Mouse (Mus musculus) heart, embryonic 13.5 days (tissue): Measurements from ENCODE around the gene AI182371. TPM values are rescaled to one million over a fixed set of nuclear protein-coding genes. Genes with fewer than 3 reads are reported as not detected.

Experiments
- ATAC-seq: fragments of 200-750 bp; cut with Nextera tagmentation; 2 replicates; pipeline ENCODE4 v1.8.0; 2017; ENCODE audit warnings: moderate TSS enrichment; ENCODE audit not compliant: insufficient number of reproducible peaks, low FRiP score, low TSS enrichment; ENCODE audit errors: extremely low read depth
- H3K27ac ChIP-seq: fragments of 300-500 bp; sonication (generic); replicated peaks from 2 replicates; pipeline ENCODE4 v1.5.1; 2015; ENCODE audit warnings: moderate library complexity, mild to moderate bottlenecking, inconsistent platforms
- H3K27me3 ChIP-seq: fragments of 300-500 bp; sonication (generic); replicated peaks from 2 replicates; pipeline ENCODE4 v1.6.1; 2015; ENCODE audit warnings: mild to moderate bottlenecking, inconsistent platforms
- H3K36me3 ChIP-seq: fragments of 300-500 bp; sonication (generic); 2 replicates; pipeline ENCODE4 v1.6.1; 2015; ENCODE audit warnings: mild to moderate bottlenecking, inconsistent platforms
- H3K4me1 ChIP-seq: fragments of 300-500 bp; sonication (generic); 2 replicates; pipeline ENCODE4 v1.6.1; 2015; ENCODE audit warnings: inconsistent platforms
- H3K4me2 ChIP-seq: fragments of 300-500 bp; sonication (generic); 2 replicates; pipeline ENCODE4 v1.6.1; 2015; ENCODE audit warnings: inconsistent platforms, mild to moderate bottlenecking, moderate library complexity
- H3K4me3 ChIP-seq: fragments of 300-500 bp; sonication (generic); 2 replicates; pipeline ENCODE4 v1.5.1; 2015; ENCODE audit warnings: moderate library complexity, mild to moderate bottlenecking, inconsistent platforms
- H3K9ac ChIP-seq: fragments of 300-500 bp; sonication (generic); 2 replicates; pipeline ENCODE4 v1.6.1; 2015; ENCODE audit warnings: inconsistent platforms, mild to moderate bottlenecking, moderate library complexity
- H3K9me3 ChIP-seq: fragments of 300-500 bp; sonication (generic); 2 replicates; pipeline ENCODE4 v1.6.1; 2016; ENCODE audit warnings: inconsistent platforms
- WGBS: fragments of 180-500 bp; shearing (Covaris S2); methylation state at CpG from one replicate; pipeline ENCODE4 v1.1.7; 2015; ENCODE audit warnings: mixed read lengths; 5-methylcytosine and 5-hydroxymethylcytosine counted together
- polyA plus RNA-seq: library from polyadenylated mRNA; unstranded; fragments of >200 nt; fragmentation: Nextera tagmentation; extraction: Ambion mirVana; gene quantifications from 2 replicates; pipeline ENCODE4 v1.2.1, GENCODE M21; 2015

AI182371 gene
- polyA plus RNA-seq, 1 experiment from 2014 or later: 0.35 TPM

DNA sequence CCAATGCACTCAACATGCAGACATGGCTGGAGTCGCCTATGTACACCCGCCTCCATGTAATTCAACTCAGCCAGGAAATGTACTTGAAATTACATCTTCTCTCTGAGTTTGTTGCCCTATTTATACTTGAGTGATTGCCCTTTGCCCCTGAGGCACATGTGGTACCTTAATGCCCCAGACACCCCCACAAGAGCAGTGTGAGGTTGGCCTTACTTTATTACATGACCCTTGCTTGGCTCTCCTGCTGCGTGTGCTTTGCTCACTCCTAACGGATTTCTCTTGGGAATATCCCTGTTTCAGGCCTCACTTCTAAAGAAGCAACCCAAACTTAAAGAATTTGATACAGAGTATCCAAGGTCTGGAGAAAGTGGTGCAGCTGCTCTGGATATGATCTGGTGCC is 31.1 kb downstream of the AI182371 start:
- H3K4me2 ChIP-seq: no peak overlapping the region
- ATAC-seq: no peak
- H3K27me3 ChIP-seq: no peaks in the 10 kb centered on the region
- peaks cover 5% of the 10 kb centered on the region; the same call in 1 of the 2 replicates for H3K9me3 ChIP-seq
- WGBS: 75% methylated on average over 4 of the region's 4 CpGs
- no peak overlapping the region for H3K4me3 ChIP-seq
- H3K27ac ChIP-seq: no peak overlapping the region
- no peaks in the 10 kb centered on the region for H3K4me1 ChIP-seq
- no peaks in the 10 kb centered on the region for H3K36me3 ChIP-seq
- H3K9ac ChIP-seq: no peak overlapping the region

DNA sequence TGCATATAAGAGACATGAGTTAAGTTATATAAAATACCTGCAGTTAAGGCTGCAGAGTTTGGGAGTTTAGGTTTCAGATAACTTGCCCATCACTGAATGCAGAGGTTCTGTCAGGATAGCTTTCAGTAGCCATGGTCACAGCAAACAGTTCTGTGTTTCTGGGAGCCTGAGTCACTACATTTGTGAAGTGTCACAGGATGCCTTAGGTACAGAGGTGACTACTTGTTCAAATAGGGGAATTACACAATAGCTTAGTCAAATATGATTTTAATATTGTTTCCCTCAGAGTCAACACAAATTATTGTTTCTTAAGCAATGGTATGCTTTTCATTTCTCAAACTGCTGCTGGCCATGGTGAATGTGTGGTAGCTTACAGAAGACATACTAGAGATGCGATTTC is 32.2 kb downstream of the AI182371 start:
- ATAC-seq: no peak
- H3K9me3 ChIP-seq: peaks cover 5% of the 10 kb centered on the region; the same call in 1 of the 2 replicates
- H3K36me3 ChIP-seq: no peaks in the 10 kb centered on the region
- WGBS: 81% methylated on average over 1 of the region's 1 CpGs
- no peaks in the 10 kb centered on the region for H3K27me3 ChIP-seq
- no peak overlapping the region for H3K27ac ChIP-seq
- no peak overlapping the region for H3K9ac ChIP-seq
- H3K4me3 ChIP-seq: no peak overlapping the region
- H3K4me1 ChIP-seq: no peaks in the 10 kb centered on the region
- no peak overlapping the region for H3K4me2 ChIP-seq

DNA sequence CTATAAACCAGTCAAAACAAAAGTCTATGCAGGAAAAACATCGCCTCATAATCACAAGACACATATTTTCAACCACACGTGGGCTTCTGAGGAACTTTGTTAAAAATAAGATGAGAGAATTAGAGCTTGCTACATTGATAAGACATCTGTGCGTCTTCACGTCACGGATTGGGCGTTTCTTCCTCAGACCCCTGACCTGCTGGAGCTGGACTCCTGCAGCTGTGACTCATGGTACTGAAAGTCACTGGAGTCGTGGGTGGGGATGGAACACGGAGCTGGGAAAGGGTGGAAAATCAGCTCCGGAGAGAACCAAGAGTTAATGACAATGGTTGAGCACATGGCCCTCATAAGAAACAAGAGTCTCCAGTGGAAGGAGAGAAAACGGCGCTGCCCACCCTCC is 34.2 kb downstream of the AI182371 start:
- H3K4me1 ChIP-seq: no peaks in the 10 kb centered on the region
- WGBS: 79% methylated on average over 11 of the region's 11 CpGs
- no peaks in the 10 kb centered on the region for H3K27me3 ChIP-seq
- ATAC-seq: no peak
- H3K4me2 ChIP-seq: no peak overlapping the region
- no peaks in the 10 kb centered on the region for H3K9me3 ChIP-seq
- no peak overlapping the region for H3K9ac ChIP-seq
- no peak overlapping the region for H3K27ac ChIP-seq
- no peaks in the 10 kb centered on the region for H3K36me3 ChIP-seq
- no peak overlapping the region for H3K4me3 ChIP-seq

DNA sequence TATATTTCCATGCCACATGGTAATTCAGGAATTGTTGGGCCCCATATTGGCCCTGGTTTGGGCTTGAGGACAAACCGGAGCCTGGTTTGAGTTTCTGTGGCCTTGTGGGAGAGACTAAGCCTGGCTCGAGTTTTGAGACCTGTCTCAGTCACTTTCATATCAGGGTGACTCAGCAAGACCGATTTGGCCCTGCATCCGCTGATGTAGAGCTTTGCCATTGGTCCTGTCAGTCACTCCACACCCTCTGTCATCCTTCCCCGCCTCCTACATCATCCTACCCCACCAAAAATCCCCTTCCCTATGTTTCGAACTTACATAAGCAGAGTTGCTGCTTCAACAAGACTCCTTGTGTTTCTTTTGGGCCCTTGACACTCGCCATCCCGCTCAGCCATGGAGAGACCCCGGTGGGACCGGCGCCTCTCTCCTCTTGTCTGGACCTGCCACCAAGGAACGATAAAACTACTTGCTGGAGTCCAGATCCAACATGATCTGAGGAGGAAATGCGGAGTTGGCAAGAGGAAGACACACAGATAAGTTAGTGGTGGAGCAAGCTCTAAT is 34.7 kb downstream of the AI182371 start:
- Histone ChIP-seq H3K9me3 (no peaks in the 10 kb centered on the region), H3K36me3 (no peaks in the 10 kb centered on the region), H3K27me3 (no peaks in the 10 kb centered on the region), H3K4me3 (no peak overlapping the region), H3K4me1 (no peaks in the 10 kb centered on the region), H3K9ac (no peak overlapping the region), H3K27ac (no peak overlapping the region), H3K4me2 (no peak overlapping the region)
- no peak for ATAC-seq
- 81% methylated on average over 13 of the region's 13 CpGs for WGBS

DNA sequence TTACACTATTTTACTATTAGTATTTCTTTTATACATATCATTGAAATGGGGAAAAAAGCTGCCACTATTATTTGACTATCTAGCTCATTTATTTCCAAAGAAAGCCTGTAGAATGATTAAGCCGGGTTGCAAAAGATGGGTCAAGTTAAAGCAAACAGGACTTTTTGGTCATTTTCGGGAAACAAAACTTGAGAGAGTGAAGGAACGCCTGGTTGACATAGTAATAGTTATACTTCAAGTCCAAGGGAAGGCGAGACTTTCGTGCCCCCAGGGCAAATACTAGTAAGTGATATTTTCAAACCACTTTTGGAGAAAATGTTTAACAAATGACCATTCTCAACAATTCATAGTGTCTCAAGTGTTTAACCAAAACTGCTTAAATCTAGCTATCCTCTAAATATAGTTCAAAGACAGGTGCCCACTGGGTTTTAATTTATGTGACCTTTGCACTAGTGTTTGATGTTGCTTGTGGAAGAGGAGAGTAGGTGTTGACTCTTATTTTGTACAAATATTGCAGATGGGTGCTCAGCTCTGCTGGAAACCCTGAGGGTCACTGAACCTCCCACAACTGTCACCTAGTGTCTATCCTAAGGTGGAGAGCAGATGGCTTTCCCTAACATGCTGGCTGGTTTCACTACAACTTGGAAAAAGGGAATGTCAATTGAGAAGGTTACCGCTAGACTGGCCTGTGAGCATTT is 37.9 kb downstream of the AI182371 start:
- Histone ChIP-seq H3K36me3 (no peaks in the 10 kb centered on the region), H3K9ac (no peak overlapping the region), H3K4me3 (no peak overlapping the region), H3K27ac (no peak overlapping the region), H3K4me2 (no peak overlapping the region), H3K27me3 (no peaks in the 10 kb centered on the region; the same call in 1 of the 2 replicates), H3K9me3 (no peaks in the 10 kb centered on the region), H3K4me1 (no peaks in the 10 kb centered on the region)
- 79% methylated on average over 6 of the region's 6 CpGs for WGBS
- no peak for ATAC-seq

DNA sequence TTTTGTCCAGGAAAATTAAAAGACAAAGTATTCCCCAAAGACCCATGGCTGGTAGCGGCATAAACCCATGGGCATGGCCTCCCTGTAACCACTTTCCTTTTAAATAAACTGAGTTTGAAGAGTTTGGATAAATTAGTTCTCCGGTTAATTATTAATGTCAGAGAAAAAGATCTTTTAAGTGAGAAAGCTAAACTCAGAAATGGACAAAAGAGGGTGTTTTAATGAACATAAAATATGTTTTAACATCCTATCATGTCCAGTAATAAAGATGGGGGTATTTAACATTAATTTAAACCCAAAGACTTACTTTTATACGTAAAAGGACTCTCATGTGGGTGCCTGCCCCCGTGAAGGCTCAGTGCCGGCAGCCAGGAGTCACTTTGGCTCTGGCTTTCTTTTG is 40.0 kb downstream of the AI182371 start, which contains the start of gene Hc:
Hc (minus strand) TSS at position 101 of the 400 bp plus-strand sequence.
- 73% methylated on average over 5 of the region's 5 CpGs for WGBS
- Histone ChIP-seq H3K4me1 (no peaks in the 10 kb centered on the region), H3K4me3 (no peak within 1 kb of the TSS), H3K36me3 (no peaks in the 10 kb centered on the region), H3K9me3 (no peaks in the 10 kb centered on the region), H3K4me2 (no peak within 1 kb of the TSS), H3K27me3 (no peaks in the 10 kb centered on the region; the same call in 1 of the 2 replicates), H3K9ac (no peak within 1 kb of the TSS), H3K27ac (no peak within 1 kb of the TSS)
- no peak for ATAC-seq

DNA sequence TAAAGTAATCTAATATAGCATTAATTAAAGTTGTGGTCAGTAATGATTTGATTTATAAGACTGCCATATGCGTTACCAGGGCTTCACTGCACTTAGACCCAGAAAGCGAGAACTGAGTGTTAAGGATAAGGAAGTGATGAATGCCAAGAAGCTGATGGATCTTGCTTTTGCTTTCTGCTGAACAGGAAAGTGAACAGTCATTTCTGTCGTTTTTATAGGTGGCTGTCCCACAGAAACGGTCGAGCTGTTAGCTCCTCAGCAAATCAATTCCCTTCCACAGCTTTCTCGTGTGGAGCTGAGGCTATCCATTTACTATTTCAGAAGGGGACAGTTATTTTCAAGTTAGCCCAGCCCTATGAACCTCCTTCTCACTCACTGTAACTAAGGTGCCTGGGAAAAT is 40.4 kb downstream of the AI182371 start:
- H3K4me2 ChIP-seq: no peak overlapping the region
- no peak overlapping the region for H3K4me3 ChIP-seq
- no peaks in the 10 kb centered on the region for H3K36me3 ChIP-seq
- H3K27ac ChIP-seq: no peak overlapping the region
- H3K9ac ChIP-seq: no peak overlapping the region
- WGBS: 62% methylated on average over 6 of the region's 6 CpGs
- H3K4me1 ChIP-seq: no peaks in the 10 kb centered on the region
- H3K27me3 ChIP-seq: no peaks in the 10 kb centered on the region; the same call in 1 of the 2 replicates
- no peak for ATAC-seq
- H3K9me3 ChIP-seq: no peaks in the 10 kb centered on the region

DNA sequence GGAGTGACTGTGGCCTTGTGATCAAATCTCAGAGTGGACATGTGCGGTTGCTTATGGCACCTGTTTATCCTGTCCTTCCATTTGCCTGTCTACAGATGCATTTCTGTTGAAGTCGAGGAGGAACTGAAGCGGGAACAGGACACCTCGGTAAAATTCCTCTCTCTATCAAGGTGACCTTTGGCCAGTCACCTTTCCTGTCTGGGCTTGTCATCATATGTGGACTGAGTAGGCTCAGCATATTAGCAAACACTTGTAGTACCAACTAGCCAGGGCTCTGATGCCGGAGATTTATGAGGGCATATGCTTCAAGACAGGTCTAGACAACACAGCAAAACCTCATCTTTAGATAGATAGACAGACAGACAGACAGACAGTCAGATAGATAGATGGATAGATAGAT is 41.1 kb downstream of the AI182371 start:
- H3K9me3 ChIP-seq: no peaks in the 10 kb centered on the region
- H3K4me1 ChIP-seq: no peaks in the 10 kb centered on the region
- WGBS: 72% methylated on average over 5 of the region's 5 CpGs
- no peaks in the 10 kb centered on the region; the same call in 1 of the 2 replicates for H3K27me3 ChIP-seq
- ATAC-seq: no peak
- no peak overlapping the region for H3K4me2 ChIP-seq
- H3K27ac ChIP-seq: no peak overlapping the region
- no peaks in the 10 kb centered on the region for H3K36me3 ChIP-seq
- no peak overlapping the region for H3K4me3 ChIP-seq
- no peak overlapping the region for H3K9ac ChIP-seq

DNA sequence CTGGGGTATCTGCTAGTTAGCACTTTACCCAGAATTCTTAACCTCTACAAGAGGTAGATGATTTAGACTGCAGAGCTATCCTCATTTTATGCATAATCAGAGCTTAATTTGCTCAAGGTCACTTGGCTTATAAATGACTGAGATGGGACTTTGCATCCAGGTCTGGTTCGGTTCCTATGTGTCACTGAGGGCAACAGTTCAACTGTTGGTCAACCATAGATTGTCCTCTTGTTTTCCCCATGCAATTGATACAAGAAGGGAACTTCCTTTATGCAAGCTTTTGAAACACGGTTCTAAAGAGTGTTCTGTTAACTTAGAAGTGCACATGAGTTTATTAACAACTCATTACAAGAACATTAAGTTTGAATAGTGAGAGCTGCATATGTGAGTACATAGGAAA is 43.0 kb downstream of the AI182371 start:
- Histone ChIP-seq H3K9ac (no peak overlapping the region), H3K4me1 (no peaks in the 10 kb centered on the region), H3K9me3 (no peaks in the 10 kb centered on the region), H3K27ac (no peak overlapping the region), H3K36me3 (no peaks in the 10 kb centered on the region), H3K4me3 (no peak overlapping the region), H3K27me3 (no peaks in the 10 kb centered on the region; the same call in 1 of the 2 replicates), H3K4me2 (no peak overlapping the region)
- ATAC-seq: no peak
- 64% methylated on average over 2 of the region's 2 CpGs for WGBS

DNA sequence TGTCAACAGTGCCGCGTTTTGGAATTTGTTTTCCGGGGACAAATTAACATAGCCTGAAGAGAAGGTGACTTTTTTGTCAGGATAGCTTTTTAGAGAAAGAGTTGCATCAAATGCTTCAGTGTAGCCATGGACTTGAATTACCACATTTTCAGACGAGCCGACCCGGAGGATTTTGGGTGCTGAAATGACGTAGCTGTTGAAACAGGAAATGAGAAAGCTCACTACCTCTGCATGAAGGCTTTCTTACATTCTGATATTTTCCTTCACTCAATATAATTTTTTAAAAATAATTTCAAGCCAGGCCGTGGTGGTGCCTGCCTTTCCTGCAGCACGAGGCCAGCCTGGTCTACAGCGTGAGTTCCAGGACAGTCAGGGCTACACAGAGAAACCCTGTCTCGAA is 44.1 kb downstream of the AI182371 start:
- Histone ChIP-seq H3K4me2 (no peak overlapping the region), H3K9ac (no peak overlapping the region), H3K9me3 (no peaks in the 10 kb centered on the region), H3K4me3 (no peak overlapping the region), H3K4me1 (no peaks in the 10 kb centered on the region), H3K36me3 (no peaks in the 10 kb centered on the region), H3K27ac (no peak overlapping the region), H3K27me3 (no peaks in the 10 kb centered on the region; the same call in 1 of the 2 replicates)
- WGBS: 79% methylated on average over 11 of the region's 11 CpGs
- ATAC-seq: no peak

DNA sequence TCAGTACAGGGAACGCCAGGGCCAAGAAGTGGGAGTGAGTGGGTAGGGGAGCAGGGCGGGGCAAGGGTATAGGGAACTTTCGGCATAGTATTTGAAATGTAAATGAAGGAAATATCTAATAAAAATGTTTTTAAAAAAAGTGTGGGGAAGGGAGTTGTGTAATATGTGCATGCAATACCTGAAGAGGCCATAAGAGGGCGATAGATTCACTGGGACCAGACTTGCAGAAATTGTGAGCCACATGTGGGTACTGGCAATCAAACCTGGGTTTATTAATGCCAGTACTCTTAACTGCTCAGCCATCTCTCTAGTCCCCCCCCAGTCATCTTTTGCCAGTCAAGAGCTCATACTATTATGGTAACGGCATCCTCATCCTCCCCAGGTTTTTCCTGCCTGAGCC is 52.5 kb downstream of the AI182371 start:
- H3K4me1 ChIP-seq: no peaks in the 10 kb centered on the region
- H3K4me2 ChIP-seq: no peak overlapping the region
- no peaks in the 10 kb centered on the region for H3K36me3 ChIP-seq
- H3K4me3 ChIP-seq: no peak overlapping the region
- WGBS: 35% methylated on average over 5 of the region's 5 CpGs
- peaks cover 4% of the 10 kb centered on the region; the same call in 1 of the 2 replicates for H3K27me3 ChIP-seq
- H3K27ac ChIP-seq: no peak overlapping the region
- no peaks in the 10 kb centered on the region for H3K9me3 ChIP-seq
- H3K9ac ChIP-seq: no peak overlapping the region
- ATAC-seq: no peak

DNA sequence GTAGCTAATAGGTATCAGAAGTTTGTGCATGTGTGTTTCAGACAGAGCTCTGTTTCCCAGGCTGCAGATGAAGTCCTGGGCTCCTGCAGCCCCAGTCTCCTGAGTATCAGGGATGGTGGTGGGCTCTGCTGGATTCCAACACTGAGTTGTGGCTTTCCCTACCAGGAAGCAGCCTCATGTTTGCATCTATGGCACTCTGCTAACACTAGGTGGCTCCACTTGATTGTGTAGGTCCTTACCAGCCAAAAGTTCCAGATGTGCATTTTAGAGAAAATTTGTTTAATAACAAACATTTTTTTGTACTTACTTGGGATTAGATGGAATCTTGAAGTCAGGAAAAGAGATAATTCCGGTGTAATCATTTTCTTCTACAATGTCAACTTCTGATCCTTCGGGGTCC is 56.4 kb downstream of the AI182371 start:
- no peak for ATAC-seq
- H3K4me1 ChIP-seq: no peaks in the 10 kb centered on the region

More for the DNA sequence above, 56.4 kb downstream of the AI182371 start:
- no peak overlapping the region for H3K9ac ChIP-seq
- H3K36me3 ChIP-seq: no peaks in the 10 kb centered on the region
- H3K27ac ChIP-seq: no peak overlapping the region
- WGBS: 66% methylated on average over 2 of the region's 2 CpGs
- no peak overlapping the region for H3K4me2 ChIP-seq
- peaks cover 6% of the 10 kb centered on the region; the same call in 1 of the 2 replicates for H3K27me3 ChIP-seq
- peaks cover 9% of the 10 kb centered on the region; the same call in 1 of the 2 replicates for H3K9me3 ChIP-seq
- no peak overlapping the region for H3K4me3 ChIP-seq
